Mouse (Mus musculus): ENCODE results near the gene Prmt6. TPM values are rescaled to one million over a fixed set of nuclear protein-coding genes. Genes with fewer than 3 reads are reported as not detected.

Gene Prmt6
- 6.3 and 6.9 TPM in 2 replicates for polyA plus RNA-seq (2012; rRNA removed)

DNA sequence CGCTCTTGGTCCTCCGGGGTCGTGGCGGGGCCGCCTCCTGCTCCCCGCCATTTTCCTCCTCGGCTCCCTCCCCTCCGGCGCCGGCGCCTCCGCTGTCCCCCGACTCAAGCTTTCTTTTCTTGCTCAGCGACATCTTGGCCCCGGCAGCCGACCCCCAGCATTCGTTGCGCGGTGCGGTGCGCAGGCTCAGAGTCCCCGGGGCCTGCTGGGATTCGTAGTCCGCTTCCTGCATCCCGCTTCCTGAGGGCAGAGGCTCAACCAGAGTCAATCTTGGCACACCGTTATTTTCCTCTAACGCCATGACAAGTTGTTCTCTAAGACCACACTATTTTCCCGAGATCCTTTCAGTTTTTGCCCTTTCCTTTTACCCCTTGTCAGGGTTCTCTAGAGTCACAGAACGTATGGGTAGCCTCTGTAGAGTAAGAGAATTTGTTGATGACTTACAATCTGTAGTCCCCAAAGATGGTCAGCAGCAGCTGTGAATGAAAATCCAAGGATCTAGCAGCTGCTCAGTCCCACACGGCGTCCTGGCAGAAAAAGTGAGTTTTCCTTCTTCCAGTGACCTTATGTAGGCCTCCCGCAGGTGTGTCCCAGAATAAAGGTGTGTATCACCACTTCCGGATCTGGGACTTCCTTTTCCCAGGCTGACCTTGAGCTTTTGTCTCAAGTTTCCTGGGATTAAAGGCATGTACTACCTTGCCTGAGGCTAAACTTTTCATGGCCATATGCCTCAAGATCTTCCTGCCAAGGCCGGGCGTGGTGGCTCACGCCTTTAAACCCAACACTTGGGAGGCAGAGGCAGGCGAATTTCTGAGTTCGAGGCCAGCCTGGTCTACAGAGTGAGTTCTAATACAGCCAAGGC is at the start of gene Prmt6:
Prmt6 (minus strand) TSS at position 160 of the 862 bp plus-strand sequence.
- peak within 1 kb of the TSS; percentile 98 for H3K4me3 ChIP-seq (replicated peaks; ENCODE audit: extremely low read depth, low read depth, low read length)
- WGBS: 16% methylated on average over 38 of the region's 38 CpGs
- no peaks in the 10 kb centered on the region; the same call in 1 of the 2 replicates for H3K4me1 ChIP-seq (ENCODE audit: control insufficient read depth, insufficient read depth, low read length)
- TF ChIP-seq CTCF (IDR thresholded peaks at IDR 0.05; ENCODE audit: insufficient read depth, low read length): no peak
- TF ChIP-seq POLR2A (IDR thresholded peaks at IDR 0.05; ENCODE audit: borderline replicate concordance, extremely low read depth, low read depth, low read length): peak; percentile 34; the same call in 1 of the 2 replicates
- DNase-seq: peak; percentile 87

DNA sequence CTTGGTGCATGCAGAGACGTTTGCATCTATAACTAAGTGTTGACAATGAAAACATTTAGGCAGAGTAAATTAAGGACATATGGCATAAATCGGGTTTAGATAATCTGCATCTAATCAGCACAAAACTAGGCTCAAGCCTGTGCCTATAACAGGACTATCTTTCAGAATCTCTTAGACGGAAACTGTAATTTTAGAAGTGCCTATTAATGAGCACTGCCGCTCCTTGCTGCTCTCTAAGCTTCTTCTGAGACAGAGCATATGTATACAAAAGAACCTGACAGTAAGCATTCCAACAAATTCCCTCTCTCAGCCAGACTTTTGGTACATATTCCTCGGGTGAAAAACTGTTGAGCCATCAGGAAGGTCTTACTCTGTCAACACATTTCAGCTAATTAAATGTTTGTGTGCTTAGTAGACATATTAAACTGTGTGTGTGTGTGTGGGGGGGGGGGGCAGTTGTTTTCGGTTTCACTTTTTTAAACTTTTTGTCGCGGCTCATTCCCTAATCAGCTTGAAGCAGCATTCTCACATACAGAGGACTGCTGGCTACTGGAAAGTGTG is 39.8 kb upstream of the Prmt6 start:
- H3K4me3 ChIP-seq (replicated peaks; ENCODE audit: extremely low read depth, low read depth, low read length): no peak overlapping the region
- no peaks in the 10 kb centered on the region for H3K4me1 ChIP-seq (ENCODE audit: control insufficient read depth, insufficient read depth, low read length)
- no peak for TF ChIP-seq POLR2A (IDR thresholded peaks at IDR 0.05; ENCODE audit: borderline replicate concordance, extremely low read depth, low read depth, low read length)
- TF ChIP-seq CTCF (IDR thresholded peaks at IDR 0.05; ENCODE audit: insufficient read depth, low read length): no peak
- 72% methylated on average over 8 of the region's 8 CpGs for WGBS
- DNase-seq: no peak

DNA sequence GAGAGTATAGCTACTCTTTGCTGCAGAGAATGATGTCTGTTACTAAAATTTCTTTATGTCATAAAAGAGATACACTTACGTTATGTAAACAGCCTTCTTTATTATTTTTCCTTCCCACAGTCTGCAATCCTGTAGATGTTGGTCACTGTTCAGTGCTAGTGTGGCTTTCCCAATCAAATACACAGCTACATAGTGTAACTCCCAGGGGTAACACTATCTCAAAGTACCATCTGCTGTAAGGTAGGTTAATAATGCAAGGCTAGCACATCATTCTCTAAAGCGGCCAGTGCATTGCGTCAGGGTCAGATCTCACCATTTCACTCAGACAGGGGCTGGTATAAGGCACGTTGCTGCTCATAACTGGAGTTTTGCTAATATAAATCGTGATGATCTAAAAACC is 31.9 kb upstream of the Prmt6 start:
- H3K4me1 ChIP-seq (ENCODE audit: control insufficient read depth, insufficient read depth, low read length): no peaks in the 10 kb centered on the region
- no peak overlapping the region for H3K4me3 ChIP-seq (replicated peaks; ENCODE audit: extremely low read depth, low read depth, low read length)
- WGBS: 81% methylated on average over 5 of the region's 5 CpGs
- no peak for DNase-seq
- TF ChIP-seq POLR2A (IDR thresholded peaks at IDR 0.05; ENCODE audit: borderline replicate concordance, extremely low read depth, low read depth, low read length) (no peak), CTCF (IDR thresholded peaks at IDR 0.05; ENCODE audit: insufficient read depth, low read length) (no peak)

DNA sequence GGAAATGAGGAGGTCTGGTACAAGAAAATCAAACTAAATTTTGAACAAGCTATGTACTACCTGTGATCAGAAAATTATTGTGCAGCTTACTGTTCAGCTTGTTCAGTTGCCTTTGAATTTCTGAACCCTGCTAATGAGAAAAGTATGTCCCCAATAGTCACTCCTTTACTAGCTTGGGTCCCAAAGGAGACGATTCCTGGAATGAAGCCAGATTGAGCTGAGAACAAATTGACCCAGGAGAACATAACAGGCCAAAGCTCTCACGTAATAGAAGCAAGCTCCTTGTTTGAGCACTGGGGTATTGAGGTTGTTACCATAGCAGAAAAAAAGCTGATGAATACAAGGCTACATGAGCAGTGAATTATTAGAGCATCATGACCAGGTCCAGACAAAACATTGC is 17.0 kb upstream of the Prmt6 start:
- H3K4me1 ChIP-seq (ENCODE audit: control insufficient read depth, insufficient read depth, low read length): no peaks in the 10 kb centered on the region
- H3K4me3 ChIP-seq (replicated peaks; ENCODE audit: extremely low read depth, low read depth, low read length): no peak overlapping the region
- DNase-seq: no peak
- no peak for TF ChIP-seq CTCF (IDR thresholded peaks at IDR 0.05; ENCODE audit: insufficient read depth, low read length)
- TF ChIP-seq POLR2A (IDR thresholded peaks at IDR 0.05; ENCODE audit: borderline replicate concordance, extremely low read depth, low read depth, low read length): no peak
- WGBS: 41% methylated on average over 2 of the region's 2 CpGs

DNA sequence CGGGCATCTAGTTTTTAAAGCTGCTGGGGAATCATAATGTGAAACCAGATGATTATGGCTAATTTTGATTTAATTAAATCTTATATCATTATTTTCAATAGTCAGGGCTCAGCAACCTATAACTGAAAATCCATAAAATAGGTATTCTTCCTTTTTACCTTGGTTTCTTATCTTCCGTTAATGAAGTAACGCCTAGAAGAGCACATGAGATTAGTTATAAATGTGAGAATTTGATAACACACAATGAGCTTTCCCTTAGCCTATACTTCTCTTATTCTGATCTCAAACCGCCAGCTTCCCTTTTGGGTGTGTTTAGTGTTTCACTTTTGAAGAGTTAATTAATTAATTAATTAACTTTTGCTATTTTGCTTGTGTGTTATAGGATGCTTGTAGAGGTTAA is 2.3 kb upstream of the Prmt6 start:
- no peak for TF ChIP-seq POLR2A (IDR thresholded peaks at IDR 0.05; ENCODE audit: borderline replicate concordance, extremely low read depth, low read depth, low read length)
- no peak for TF ChIP-seq CTCF (IDR thresholded peaks at IDR 0.05; ENCODE audit: insufficient read depth, low read length)
- 91% methylated on average over 4 of the region's 4 CpGs for WGBS

DNA sequence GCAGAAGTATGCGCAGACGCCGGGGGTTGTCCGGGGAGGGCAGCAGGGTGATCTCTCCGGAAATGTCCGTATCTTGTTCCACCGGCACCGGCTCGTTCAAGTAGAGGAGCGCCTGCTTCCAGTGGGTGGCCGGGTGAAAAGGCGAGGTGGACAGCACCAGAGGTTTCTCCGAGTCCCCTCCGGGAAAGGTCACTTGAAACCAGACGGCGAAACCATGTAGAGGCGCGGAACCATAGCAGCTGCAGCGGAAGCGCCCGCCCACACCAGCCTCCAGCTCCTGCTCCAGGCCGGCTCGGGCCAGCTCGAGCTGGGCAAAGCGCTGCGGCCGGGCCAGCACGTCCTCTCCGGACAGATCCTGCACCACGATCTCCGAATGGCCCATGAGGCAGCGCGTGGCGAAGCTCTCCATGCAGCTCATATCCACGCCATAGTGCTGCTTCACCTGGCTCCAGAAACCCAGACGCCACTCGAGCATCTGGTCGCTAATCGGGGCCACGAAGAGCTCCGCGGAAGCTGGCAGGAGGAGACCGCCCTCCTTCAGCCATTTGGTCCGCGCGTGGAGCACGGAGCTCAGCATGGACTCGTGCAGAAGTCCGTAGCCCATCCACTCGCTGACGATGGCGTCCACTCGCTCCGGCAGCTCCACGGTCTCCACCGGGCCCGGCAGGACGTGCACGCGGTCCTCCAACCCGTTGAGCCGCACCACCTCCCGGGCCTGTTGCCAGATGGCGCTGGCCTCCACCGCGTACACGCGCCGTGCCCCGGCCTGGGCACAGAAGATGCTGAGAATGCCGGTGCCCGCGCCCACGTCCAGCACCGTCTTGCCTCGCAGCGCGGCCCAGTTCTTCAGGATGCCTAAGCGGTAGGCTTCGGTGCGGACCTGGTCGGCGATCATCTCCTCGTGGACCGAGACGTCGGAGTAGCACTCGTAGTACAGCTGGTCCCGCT is 633 bp downstream of the Prmt6 start:
- DNase-seq: peak; percentile 74
- no peak for TF ChIP-seq CTCF (IDR thresholded peaks at IDR 0.05; ENCODE audit: insufficient read depth, low read length)
- no peak for TF ChIP-seq POLR2A (IDR thresholded peaks at IDR 0.05; ENCODE audit: borderline replicate concordance, extremely low read depth, low read depth, low read length)
- peak overlapping the region; percentile 98 for H3K4me3 ChIP-seq (replicated peaks; ENCODE audit: extremely low read depth, low read depth, low read length)
- no peaks in the 10 kb centered on the region; the same call in 1 of the 2 replicates for H3K4me1 ChIP-seq (ENCODE audit: control insufficient read depth, insufficient read depth, low read length)
- WGBS: under 1% methylated on average over 89 of the region's 89 CpGs

More for the DNA sequence above, 2.3 kb upstream of the Prmt6 start:
- no peaks in the 10 kb centered on the region; the same call in 1 of the 2 replicates for H3K4me1 ChIP-seq (ENCODE audit: control insufficient read depth, insufficient read depth, low read length)
- DNase-seq: no peak
- no peak overlapping the region for H3K4me3 ChIP-seq (replicated peaks; ENCODE audit: extremely low read depth, low read depth, low read length)

DNA sequence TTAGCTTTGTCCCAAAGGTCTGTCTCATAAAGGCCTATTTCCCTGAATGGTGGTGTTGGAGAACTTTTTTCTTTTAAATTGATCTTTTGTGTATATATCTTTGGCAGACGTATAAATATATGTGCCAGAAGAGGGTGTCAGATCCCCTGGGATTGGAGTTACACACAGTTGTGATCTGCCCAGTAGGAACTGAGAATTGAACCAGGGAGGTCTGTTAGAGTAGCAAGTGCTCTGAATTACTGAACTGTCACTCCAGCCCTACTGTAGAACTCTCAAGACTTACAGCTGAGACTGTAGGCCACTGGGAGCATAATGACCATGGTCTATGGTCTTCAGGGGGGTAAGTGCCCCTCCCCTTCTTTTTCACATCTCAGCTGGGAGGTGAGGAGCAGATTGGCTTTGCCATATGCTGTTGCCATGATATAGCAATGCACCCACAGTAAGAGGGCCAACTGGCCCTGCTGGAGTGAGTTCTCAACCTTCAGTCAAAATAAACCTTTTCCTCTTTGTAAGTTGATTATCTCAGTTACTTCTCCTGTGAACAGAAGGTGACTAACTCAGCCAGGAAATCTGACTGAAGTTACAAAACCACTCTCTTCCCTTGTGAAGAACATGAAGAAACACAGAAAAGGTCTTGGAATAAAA is 13.9 kb downstream of the Prmt6 start:
- 49% methylated on average over 1 of the region's 1 CpGs for WGBS
- Histone ChIP-seq H3K4me3 (replicated peaks; ENCODE audit: extremely low read depth, low read depth, low read length) (no peak overlapping the region), H3K4me1 (ENCODE audit: control insufficient read depth, insufficient read depth, low read length) (no peaks in the 10 kb centered on the region)
- no peak for TF ChIP-seq CTCF (IDR thresholded peaks at IDR 0.05; ENCODE audit: insufficient read depth, low read length)
- no peak for TF ChIP-seq POLR2A (IDR thresholded peaks at IDR 0.05; ENCODE audit: borderline replicate concordance, extremely low read depth, low read depth, low read length)
- DNase-seq: no peak

Other genes starting within 250 kb of the Prmt6 start
- 0.02 and 0.58 TPM in 2 replicates for gene Ntng1, start 107.0 kb downstream of the Prmt6 start, polyA plus RNA-seq (2012; rRNA removed)